Mouse (Mus musculus): ENCODE measurements around the gene R3hdml. TPM values are rescaled to one million over a fixed set of nuclear protein-coding genes. Genes with fewer than 3 reads are reported as not detected.

R3hdml gene
- polyA plus RNA-seq (2014; fragmentation: Nextera tagmentation; extraction: Ambion mirVana): 26.3 and 29.5 TPM in 2 replicates

- ATAC-seq (ENCODE audit: low FRiP score, low TSS enrichment): no peak
- Histone ChIP-seq H3K4me2 (replicated peaks; ENCODE audit: low read depth, low read length) (no peak within 1 kb of the TSS), H3K27me3 (ENCODE audit: control insufficient read depth, insufficient read depth, low read length) (no peaks in the 10 kb centered on the region), H3K9me3 (ENCODE audit: control insufficient read depth, low read length) (no peaks in the 10 kb centered on the region), H3K9ac (ENCODE audit: low read depth, low read length) (no peak within 1 kb of the TSS), H3K27ac (ENCODE audit: low read depth, low read length) (no peak within 1 kb of the TSS), H3K4me1 (ENCODE audit: control insufficient read depth, insufficient read depth, low read length) (no peaks in the 10 kb centered on the region), H3K36me3 (ENCODE audit: control insufficient read depth, insufficient read depth, low read length) (no peaks in the 10 kb centered on the region), H3K4me3 (ENCODE audit: low read length) (no peak within 1 kb of the TSS)
- WGBS: 75% methylated on average over 5 of the region's 5 CpGs
These were observed at the start of gene R3hdml for GRCm38 (mm10) chr2:163492018-163492417. R3hdml (plus strand) TSS chr2:163492318.

GRCm38 (mm10) chr2:163443543-163443942 is 48.6 kb upstream of the R3hdml start:
- ATAC-seq (ENCODE audit: low FRiP score, low TSS enrichment): no peak
- Histone ChIP-seq H3K4me1 (ENCODE audit: control insufficient read depth, insufficient read depth, low read length) (0 out of 2 replicates have a peak, but pooled peaks cover under 1% of the 10 kb centered on the region), H3K4me3 (ENCODE audit: low read length) (no peak overlapping the region), H3K27ac (ENCODE audit: low read depth, low read length) (no peak overlapping the region), H3K27me3 (ENCODE audit: control insufficient read depth, insufficient read depth, low read length) (peaks cover 6% of the 10 kb centered on the region), H3K9me3 (ENCODE audit: control insufficient read depth, low read length) (no peaks in the 10 kb centered on the region), H3K9ac (ENCODE audit: low read depth, low read length) (no peak overlapping the region), H3K36me3 (ENCODE audit: control insufficient read depth, insufficient read depth, low read length) (no peaks in the 10 kb centered on the region), H3K4me2 (replicated peaks; ENCODE audit: low read depth, low read length) (no peak overlapping the region)
- WGBS: 64% methylated on average over 6 of the region's 6 CpGs

DNA sequence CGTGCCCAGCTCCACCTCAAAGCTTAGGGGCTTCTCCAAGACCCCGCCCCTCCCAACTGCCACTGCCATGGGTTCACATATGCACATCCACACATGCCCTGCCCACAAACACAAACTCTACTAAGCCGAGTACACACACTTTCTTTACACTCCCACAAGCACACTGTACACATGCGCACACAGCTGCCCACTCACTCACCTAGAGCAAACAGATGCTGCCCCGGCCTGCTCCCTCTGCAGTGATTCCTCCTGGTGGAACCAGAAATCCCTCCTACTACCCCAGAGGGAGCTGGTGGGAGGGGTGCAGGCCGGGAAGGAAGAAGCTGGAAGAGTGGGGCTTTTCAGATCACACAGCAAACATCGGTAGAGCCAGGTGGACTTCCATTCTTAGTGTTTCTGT is 48.1 kb upstream of the R3hdml start:
- Histone ChIP-seq H3K36me3 (ENCODE audit: control insufficient read depth, insufficient read depth, low read length) (no peaks in the 10 kb centered on the region), H3K4me1 (ENCODE audit: control insufficient read depth, insufficient read depth, low read length) (no peaks in the 10 kb centered on the region), H3K4me2 (replicated peaks; ENCODE audit: low read depth, low read length) (no peak overlapping the region), H3K27me3 (ENCODE audit: control insufficient read depth, insufficient read depth, low read length) (peaks cover 2% of the 10 kb centered on the region), H3K9me3 (ENCODE audit: control insufficient read depth, low read length) (no peaks in the 10 kb centered on the region), H3K4me3 (ENCODE audit: low read length) (no peak overlapping the region), H3K27ac (ENCODE audit: low read depth, low read length) (no peak overlapping the region), H3K9ac (ENCODE audit: low read depth, low read length) (no peak overlapping the region)
- no peak for ATAC-seq (ENCODE audit: low FRiP score, low TSS enrichment)
- 65% methylated on average over 7 of the region's 7 CpGs for WGBS

DNA sequence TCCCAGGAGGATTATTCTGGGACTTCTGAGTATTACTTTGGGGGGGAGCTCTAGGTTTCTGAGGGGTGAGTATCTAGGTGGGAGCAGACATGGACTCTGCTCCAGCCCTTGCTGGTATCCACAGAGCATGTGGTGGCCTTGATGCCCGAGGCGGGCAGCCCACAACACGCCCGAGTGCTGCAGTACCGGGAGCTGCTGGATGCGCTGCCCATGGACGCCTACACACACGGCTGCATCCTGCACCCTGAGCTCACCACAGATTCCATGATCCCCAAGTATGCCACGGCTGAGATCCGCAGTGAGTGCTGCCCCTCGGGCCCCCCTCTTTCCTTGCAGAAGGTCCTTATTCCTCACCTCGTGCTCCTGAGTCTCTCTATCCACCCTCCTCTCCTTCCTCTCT is 44.7 kb upstream of the R3hdml start:
- Histone ChIP-seq H3K4me2 (replicated peaks; ENCODE audit: low read depth, low read length) (no peak overlapping the region), H3K4me3 (ENCODE audit: low read length) (no peak overlapping the region), H3K36me3 (ENCODE audit: control insufficient read depth, insufficient read depth, low read length) (no peaks in the 10 kb centered on the region), H3K4me1 (ENCODE audit: control insufficient read depth, insufficient read depth, low read length) (no peaks in the 10 kb centered on the region), H3K27ac (ENCODE audit: low read depth, low read length) (no peak overlapping the region), H3K9ac (ENCODE audit: low read depth, low read length) (no peak overlapping the region), H3K9me3 (ENCODE audit: control insufficient read depth, low read length) (no peaks in the 10 kb centered on the region), H3K27me3 (ENCODE audit: control insufficient read depth, insufficient read depth, low read length) (no peaks in the 10 kb centered on the region)
- WGBS: 95% methylated on average over 11 of the region's 12 CpGs
- no peak for ATAC-seq (ENCODE audit: low FRiP score, low TSS enrichment)

GRCm38 (mm10) chr2:163449276-163449675 is 42.8 kb upstream of the R3hdml start:
- Histone ChIP-seq H3K4me2 (replicated peaks; ENCODE audit: low read depth, low read length) (no peak overlapping the region), H3K9ac (ENCODE audit: low read depth, low read length) (no peak overlapping the region), H3K4me3 (ENCODE audit: low read length) (no peak overlapping the region), H3K27ac (ENCODE audit: low read depth, low read length) (no peak overlapping the region), H3K4me1 (ENCODE audit: control insufficient read depth, insufficient read depth, low read length) (no peaks in the 10 kb centered on the region), H3K36me3 (ENCODE audit: control insufficient read depth, insufficient read depth, low read length) (no peaks in the 10 kb centered on the region), H3K9me3 (ENCODE audit: control insufficient read depth, low read length) (no peaks in the 10 kb centered on the region), H3K27me3 (ENCODE audit: control insufficient read depth, insufficient read depth, low read length) (no peaks in the 10 kb centered on the region)
- no peak for ATAC-seq (ENCODE audit: low FRiP score, low TSS enrichment)
- WGBS: 54% methylated on average over 3 of the region's 3 CpGs

DNA sequence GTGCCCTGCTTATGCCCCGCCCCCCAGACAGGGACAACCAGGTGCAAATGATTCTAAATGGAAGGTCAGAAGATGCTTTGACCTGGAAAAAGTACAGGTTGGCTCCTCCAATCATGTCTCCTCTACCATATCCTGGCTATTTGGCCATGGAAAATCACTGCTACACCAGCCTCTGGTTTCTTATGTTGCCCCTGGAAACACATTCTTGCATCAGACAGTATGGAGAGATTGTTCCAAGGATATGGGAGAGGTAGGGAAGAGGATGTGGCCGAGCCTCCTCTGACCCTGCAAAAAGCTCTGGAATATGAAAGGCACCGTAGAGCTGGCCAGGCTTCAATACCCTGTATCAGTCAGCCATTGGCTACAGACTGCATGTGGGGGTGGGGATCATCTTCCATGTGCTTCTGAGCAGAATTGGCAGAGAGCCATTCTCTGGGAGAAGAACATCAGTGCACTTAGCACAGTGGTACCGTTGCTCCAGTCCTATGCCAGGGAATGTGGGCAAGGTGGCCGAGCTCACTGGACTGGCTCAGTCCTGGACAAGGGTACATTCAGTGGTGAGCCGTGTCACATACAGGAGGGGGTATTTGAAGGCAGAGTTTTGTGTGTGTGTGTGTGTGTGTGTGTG is 41.3 kb upstream of the R3hdml start:
- no peaks in the 10 kb centered on the region for H3K9me3 ChIP-seq (ENCODE audit: control insufficient read depth, low read length)
- no peaks in the 10 kb centered on the region for H3K4me1 ChIP-seq (ENCODE audit: control insufficient read depth, insufficient read depth, low read length)
- no peaks in the 10 kb centered on the region for H3K36me3 ChIP-seq (ENCODE audit: control insufficient read depth, insufficient read depth, low read length)
- H3K4me2 ChIP-seq (replicated peaks; ENCODE audit: low read depth, low read length): no peak overlapping the region
- no peak for ATAC-seq (ENCODE audit: low FRiP score, low TSS enrichment)
- no peak overlapping the region for H3K9ac ChIP-seq (ENCODE audit: low read depth, low read length)
- no peak overlapping the region for H3K27ac ChIP-seq (ENCODE audit: low read depth, low read length)
- no peak overlapping the region for H3K4me3 ChIP-seq (ENCODE audit: low read length)
- H3K27me3 ChIP-seq (ENCODE audit: control insufficient read depth, insufficient read depth, low read length): no peaks in the 10 kb centered on the region
- 70% methylated on average over 6 of the region's 6 CpGs for WGBS

DNA sequence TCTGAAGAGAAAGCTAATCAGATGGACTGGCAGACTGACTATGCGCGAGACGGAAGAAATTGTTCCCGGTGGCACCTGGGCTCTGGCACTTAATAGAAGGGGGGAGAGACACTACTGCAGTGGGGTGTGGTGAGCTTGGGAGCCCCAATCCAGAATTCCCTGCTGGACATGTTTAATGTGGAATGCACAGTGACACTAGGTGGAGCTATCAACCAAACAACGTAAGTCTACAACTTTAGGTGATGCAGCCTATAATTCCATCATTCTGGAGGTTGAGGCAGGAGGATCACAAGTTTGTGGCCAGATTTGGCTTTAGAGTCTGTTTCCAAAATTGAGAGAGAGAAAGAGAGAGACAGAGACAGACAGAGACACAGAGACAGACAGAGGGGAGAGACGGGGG is 39.4 kb upstream of the R3hdml start:
- H3K27ac ChIP-seq (ENCODE audit: low read depth, low read length): no peak overlapping the region
- no peak for ATAC-seq (ENCODE audit: low FRiP score, low TSS enrichment)
- H3K4me3 ChIP-seq (ENCODE audit: low read length): no peak overlapping the region
- WGBS: 82% methylated on average over 6 of the region's 6 CpGs
- no peaks in the 10 kb centered on the region for H3K4me1 ChIP-seq (ENCODE audit: control insufficient read depth, insufficient read depth, low read length)
- no peaks in the 10 kb centered on the region for H3K9me3 ChIP-seq (ENCODE audit: control insufficient read depth, low read length)
- H3K4me2 ChIP-seq (replicated peaks; ENCODE audit: low read depth, low read length): no peak overlapping the region
- no peaks in the 10 kb centered on the region for H3K27me3 ChIP-seq (ENCODE audit: control insufficient read depth, insufficient read depth, low read length)
- no peaks in the 10 kb centered on the region for H3K36me3 ChIP-seq (ENCODE audit: control insufficient read depth, insufficient read depth, low read length)
- no peak overlapping the region for H3K9ac ChIP-seq (ENCODE audit: low read depth, low read length)

DNA sequence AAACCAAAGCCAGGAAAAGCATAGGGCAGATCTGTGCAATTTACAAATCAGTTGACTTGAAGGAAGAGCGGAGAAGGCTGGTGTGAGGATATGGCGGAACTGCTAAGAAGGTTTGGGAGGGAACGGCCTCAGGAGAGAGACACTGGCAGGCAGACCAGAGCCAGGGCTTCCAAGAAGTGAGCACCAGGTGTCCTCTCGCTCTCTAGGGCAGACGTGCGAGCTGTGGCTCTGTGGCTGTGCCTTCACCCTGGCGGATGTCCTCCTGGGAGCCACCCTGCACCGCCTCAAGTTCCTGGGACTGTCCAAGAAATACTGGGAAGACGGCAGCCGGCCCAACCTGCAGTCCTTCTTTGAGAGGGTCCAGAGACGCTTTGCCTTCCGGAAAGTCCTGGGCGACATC is 38.7 kb upstream of the R3hdml start:
- H3K4me1 ChIP-seq (ENCODE audit: control insufficient read depth, insufficient read depth, low read length): no peaks in the 10 kb centered on the region
- H3K9ac ChIP-seq (ENCODE audit: low read depth, low read length): no peak overlapping the region
- H3K27ac ChIP-seq (ENCODE audit: low read depth, low read length): no peak overlapping the region
- no peak overlapping the region for H3K4me2 ChIP-seq (replicated peaks; ENCODE audit: low read depth, low read length)
- 0 out of 2 replicates have a peak, but pooled peaks cover 3% of the 10 kb centered on the region for H3K27me3 ChIP-seq (ENCODE audit: control insufficient read depth, insufficient read depth, low read length)
- no peak for ATAC-seq (ENCODE audit: low FRiP score, low TSS enrichment)
- H3K9me3 ChIP-seq (ENCODE audit: control insufficient read depth, low read length): no peaks in the 10 kb centered on the region
- H3K36me3 ChIP-seq (ENCODE audit: control insufficient read depth, insufficient read depth, low read length): no peaks in the 10 kb centered on the region
- 87% methylated on average over 13 of the region's 13 CpGs for WGBS
- H3K4me3 ChIP-seq (ENCODE audit: low read length): no peak overlapping the region

DNA sequence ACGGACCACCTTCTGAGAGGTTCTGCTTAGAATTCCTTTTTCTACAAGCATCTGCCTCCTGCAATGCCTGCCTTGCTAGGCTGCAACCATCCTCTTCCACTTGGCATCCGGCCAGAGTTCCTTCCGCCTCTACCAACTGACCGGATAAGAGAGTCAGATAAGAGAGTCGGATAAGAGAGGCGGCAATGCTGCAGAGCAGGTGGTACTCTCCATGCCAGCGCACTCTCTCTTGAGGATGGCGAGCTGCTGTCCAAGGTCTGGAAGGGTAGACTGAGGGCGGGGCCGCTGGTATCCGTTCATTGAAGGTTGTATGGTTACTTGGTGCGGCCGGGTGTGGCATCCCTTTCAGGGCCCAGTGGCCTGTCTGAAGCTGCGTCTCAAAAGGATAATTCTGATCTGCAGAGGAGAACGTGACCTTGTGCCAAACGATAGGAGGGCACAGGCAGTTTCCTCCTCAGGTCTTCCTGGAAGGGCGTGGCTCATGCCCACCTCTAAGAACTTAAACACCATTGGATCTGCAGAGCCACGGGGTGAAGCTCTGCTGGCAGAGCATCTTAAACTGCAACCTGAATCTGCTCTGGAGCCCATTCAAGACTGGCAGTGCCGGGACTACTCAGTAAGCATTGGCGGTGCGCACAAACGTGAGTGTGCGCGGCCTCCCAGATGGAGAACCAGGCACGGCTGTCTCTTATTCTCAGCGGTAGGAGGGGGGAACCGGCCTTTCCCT is 33.4 kb upstream of the R3hdml start:
- WGBS: 51% methylated on average over 27 of the region's 27 CpGs
- Histone ChIP-seq H3K4me3 (ENCODE audit: low read length) (no peak overlapping the region), H3K9me3 (ENCODE audit: control insufficient read depth, low read length) (no peaks in the 10 kb centered on the region), H3K27ac (ENCODE audit: low read depth, low read length) (no peak overlapping the region), H3K4me2 (replicated peaks; ENCODE audit: low read depth, low read length) (no peak overlapping the region), H3K4me1 (ENCODE audit: control insufficient read depth, insufficient read depth, low read length) (no peaks in the 10 kb centered on the region), H3K36me3 (ENCODE audit: control insufficient read depth, insufficient read depth, low read length) (no peaks in the 10 kb centered on the region), H3K9ac (ENCODE audit: low read depth, low read length) (no peak overlapping the region), H3K27me3 (ENCODE audit: control insufficient read depth, insufficient read depth, low read length) (peaks cover 6% of the 10 kb centered on the region; the same call in 1 of the 2 replicates)
- no peak for ATAC-seq (ENCODE audit: low FRiP score, low TSS enrichment)

Data from kidney, embryonic 14.5 days (tissue).